Mouse (Mus musculus) liver, adult 10 weeks (tissue): ENCODE results near the gene Pdha2. TPM values are rescaled to one million over a fixed set of nuclear protein-coding genes. Genes with fewer than 3 reads are reported as not detected.

ENCODE experiments used
- polyA plus RNA-seq: library from polyadenylated mRNA; stranded (reverse); fragments of 350-450 nt; fragmentation: Illumina TruSeq; extraction: RNeasy Lipid Tissue Mini Kit (QIAGEN cat#74804); gene quantifications from one replicate; pipeline ENCODE4 v1.2.3, GENCODE M21; 2014; ENCODE audit warnings: low read depth, low replicate concordance

Pdha2 gene
- polyA plus RNA-seq: not detected

GRCm38 (mm10) chr3:141212255-141212654, at the start of gene Pdha2:
Gene Pdha2 (minus strand): TSS chr3:141212355.

